ENCODE assay signal across 18 mouse cellular contexts in the genomic region with DNA sequence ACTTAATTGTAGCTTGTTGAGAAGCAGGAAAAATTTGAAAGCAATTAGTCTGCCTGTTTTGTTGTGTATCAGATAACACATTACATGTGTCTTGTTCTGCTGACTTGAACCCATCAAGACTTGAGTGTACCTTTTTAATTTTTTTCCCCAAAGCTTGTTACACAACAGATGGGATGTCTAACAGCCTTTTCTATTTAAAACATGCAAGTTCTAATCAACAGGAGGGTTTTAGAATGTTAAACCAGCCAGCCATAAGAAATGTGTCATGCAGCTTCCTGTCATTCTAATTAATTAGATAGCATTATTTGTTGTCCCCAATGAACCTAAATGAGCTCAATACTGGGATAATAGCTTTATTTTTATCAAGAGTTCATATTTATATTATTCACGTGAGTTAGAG.
"Had no signal": no experiment of that assay in that cellular context is flagged by ENCODE, and none has a peak within 500 bp of the region (broad histone marks: within the 10 kb centered on the region; RNA-seq: fewer than 3 reads in every experiment).

No protein-coding gene starts in this region.

- H3K4me2 ChIP-seq: limb, embryonic 13.5 days; liver, embryonic 12.5 days; lung, embryonic 14.5 days; midbrain, embryonic 12.5 days; neural tube, embryonic 15.5 days; stomach, embryonic 15.5 days had no signal

- H3K9me3 ChIP-seq: limb, embryonic 13.5 days; liver, embryonic 12.5 days; midbrain, embryonic 12.5 days; neural tube, embryonic 15.5 days; stomach, embryonic 15.5 days had no signal

- ATAC-seq: liver, embryonic 12.5 days had no signal

- H3K36me3 ChIP-seq: limb, embryonic 13.5 days; liver, embryonic 12.5 days; midbrain, embryonic 12.5 days; neural tube, embryonic 15.5 days; stomach, embryonic 15.5 days had no signal

- H3K27me3 ChIP-seq: limb, embryonic 13.5 days; liver, embryonic 12.5 days; midbrain, embryonic 12.5 days; neural tube, embryonic 15.5 days; stomach, embryonic 15.5 days had no signal

- H3K27ac ChIP-seq: layer of hippocampus, adult 2 months; limb, embryonic 13.5 days; liver, embryonic 12.5 days; midbrain, embryonic 12.5 days; neural tube, embryonic 15.5 days; stomach, embryonic 15.5 days had no signal

- H3K4me1 ChIP-seq: limb, embryonic 13.5 days; liver, embryonic 12.5 days; midbrain, embryonic 12.5 days; neural tube, embryonic 15.5 days; stomach, embryonic 15.5 days had no signal

- DNase-seq: kidney, adult 11 months; kidney, adult 9 months; kidney, postnatal 10 days; kidney, postnatal 4 days; left cerebral cortex, postnatal 4 days; lung, embryonic 14.5 days; lung, postnatal 10 days; lung, postnatal 4 days; right cerebral cortex, postnatal 14 days; thymus, adult 2 months; thymus, postnatal 25 days had no signal

- H3K9ac ChIP-seq: limb, embryonic 13.5 days; liver, embryonic 12.5 days; lung, embryonic 14.5 days; midbrain, embryonic 12.5 days; neural tube, embryonic 15.5 days; stomach, embryonic 15.5 days had no signal

- H3K4me3 ChIP-seq: layer of hippocampus, adult 2 months; limb, embryonic 13.5 days; liver, embryonic 12.5 days; midbrain, embryonic 12.5 days; myocyte; neural tube, embryonic 15.5 days; stomach, embryonic 15.5 days had no signal
